Mouse (Mus musculus) hindbrain, embryonic 12.5 days (tissue): ENCODE results near the gene Lbp. TPM values are rescaled to one million over a fixed set of nuclear protein-coding genes. Genes with fewer than 3 reads are reported as not detected.

Source experiments
- ATAC-seq: fragments of 200-750 bp; cut with Nextera tagmentation; 2 replicates; pipeline ENCODE4 v1.8.0; 2017; ENCODE audit warnings: moderate TSS enrichment; ENCODE audit not compliant: low FRiP score
- H3K27ac ChIP-seq: fragments of 300-500 bp; sonication (generic); 2 replicates; pipeline ENCODE4 v1.5.1; 2016; ENCODE audit warnings: mild to moderate bottlenecking
- H3K27me3 ChIP-seq: fragments of 300-500 bp; sonication (generic); 2 replicates; pipeline ENCODE4 v1.6.1; 2016; ENCODE audit warnings: mild to moderate bottlenecking
- H3K36me3 ChIP-seq: fragments of 300-500 bp; sonication (generic); 2 replicates; pipeline ENCODE4 v1.6.1; 2016; ENCODE audit warnings: mild to moderate bottlenecking
- H3K4me1 ChIP-seq: fragments of 300-500 bp; sonication (generic); 2 replicates; pipeline ENCODE4 v1.6.1; 2016
- H3K4me2 ChIP-seq: fragments of 300-500 bp; sonication (generic); replicated peaks from 2 replicates; pipeline ENCODE4 v1.6.1; 2016; ENCODE audit warnings: mild to moderate bottlenecking
- H3K4me3 ChIP-seq: fragments of 300-500 bp; sonication (generic); 2 replicates; pipeline ENCODE4 v1.5.1; 2016; ENCODE audit warnings: mild to moderate bottlenecking
- H3K9ac ChIP-seq: fragments of 300-500 bp; sonication (generic); 2 replicates; pipeline ENCODE4 v1.6.1; 2016; ENCODE audit warnings: mild to moderate bottlenecking, moderate library complexity
- H3K9me3 ChIP-seq: fragments of 300-500 bp; sonication (generic); replicated peaks from 2 replicates; pipeline ENCODE4 v1.6.1; 2016; ENCODE audit warnings: mild to moderate bottlenecking
- WGBS: fragments of 180-500 bp; shearing (Covaris S2); methylation state at CpG from one replicate; pipeline ENCODE4 v1.1.7; 2016; 5-methylcytosine and 5-hydroxymethylcytosine counted together
- polyA plus RNA-seq: library from polyadenylated mRNA; unstranded; fragments of >200 nt; fragmentation: Nextera tagmentation; extraction: Ambion mirVana; gene quantifications from 2 replicates; pipeline ENCODE4 v1.2.1, GENCODE M21; 2016

Gene Lbp
- polyA plus RNA-seq, 1 experiment from 2014 or later, result 3.9 TPM

GRCm38 (mm10) chr2:158352801-158353520 is 46.7 kb downstream of the Lbp start:
- no peak for ATAC-seq
- Histone ChIP-seq H3K27ac (no peak overlapping the region), H3K27me3 (no peaks in the 10 kb centered on the region), H3K4me3 (no peak overlapping the region), H3K36me3 (peaks cover 58% of the 10 kb centered on the region), H3K4me2 (no peak overlapping the region), H3K4me1 (no peaks in the 10 kb centered on the region), H3K9me3 (no peaks in the 10 kb centered on the region), H3K9ac (no peak overlapping the region)
- 91% methylated on average over 3 of the region's 3 CpGs for whole genome bisulfite sequencing

DNA sequence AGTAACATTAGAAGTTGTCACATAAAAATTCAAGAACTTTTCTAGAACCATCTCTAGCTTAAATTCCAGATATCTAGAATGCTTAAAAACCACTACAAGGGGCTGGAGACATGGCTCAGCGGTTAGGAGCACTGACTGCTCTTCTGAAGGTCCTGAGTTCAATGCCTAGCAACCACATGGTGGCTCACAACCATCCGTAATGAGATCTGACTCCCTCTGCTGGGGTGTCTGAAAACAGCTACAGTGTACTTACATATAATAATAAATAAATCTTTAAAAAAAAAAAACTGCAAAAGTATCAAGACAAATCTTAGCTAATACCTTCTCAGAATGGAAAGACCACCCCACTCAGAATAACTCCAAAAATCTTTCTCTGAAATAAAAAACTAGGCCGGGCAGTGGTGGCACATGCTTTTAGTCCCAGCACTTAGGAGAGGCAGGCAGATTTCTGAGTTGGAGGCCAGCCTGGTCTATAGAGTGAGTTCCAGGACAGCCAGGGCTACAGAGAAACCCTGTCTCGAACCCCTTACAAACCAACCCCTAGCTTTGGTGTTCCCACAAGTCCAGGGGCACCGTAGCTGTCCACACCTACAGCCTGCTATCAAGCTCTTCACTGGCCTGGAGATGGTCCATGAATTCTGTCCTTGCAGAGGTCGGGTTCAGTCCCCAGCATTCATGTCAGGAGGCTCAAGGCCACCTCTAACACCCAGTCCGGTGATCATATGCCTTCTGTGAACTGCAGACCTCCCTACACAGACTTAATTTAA is 48.2 kb downstream of the Lbp start:
- Histone ChIP-seq H3K27me3 (no peaks in the 10 kb centered on the region), H3K4me3 (no peak overlapping the region), H3K36me3 (peaks cover 74% of the 10 kb centered on the region), H3K4me2 (no peak overlapping the region), H3K9me3 (no peaks in the 10 kb centered on the region), H3K4me1 (peaks cover 9% of the 10 kb centered on the region), H3K27ac (no peak overlapping the region), H3K9ac (no peak overlapping the region)
- WGBS, result 87% methylated on average over 7 of the region's 7 CpGs
- ATAC-seq, result no peak

GRCm38 (mm10) chr2:158355238-158355637 is 48.9 kb downstream of the Lbp start:
- peaks cover 16% of the 10 kb centered on the region for H3K4me1 ChIP-seq
- WGBS, result 89% methylated on average over 2 of the region's 2 CpGs
- peaks cover 81% of the 10 kb centered on the region for H3K36me3 ChIP-seq
- no peaks in the 10 kb centered on the region for H3K9me3 ChIP-seq
- H3K27ac ChIP-seq, result no peak overlapping the region
- H3K4me3 ChIP-seq, result no peak overlapping the region
- no peaks in the 10 kb centered on the region for H3K27me3 ChIP-seq
- ATAC-seq, result no peak
- no peak overlapping the region for H3K4me2 ChIP-seq
- no peak overlapping the region for H3K9ac ChIP-seq

GRCm38 (mm10) chr2:158356121-158356520 is 49.8 kb downstream of the Lbp start:
- H3K4me3 ChIP-seq, result no peak overlapping the region
- no peak overlapping the region for H3K4me2 ChIP-seq
- H3K9ac ChIP-seq, result no peak overlapping the region
- H3K4me1 ChIP-seq, result peaks cover 21% of the 10 kb centered on the region
- no peaks in the 10 kb centered on the region for H3K9me3 ChIP-seq
- H3K27ac ChIP-seq, result no peak overlapping the region
- ATAC-seq, result no peak
- H3K27me3 ChIP-seq, result no peaks in the 10 kb centered on the region
- peaks cover 82% of the 10 kb centered on the region for H3K36me3 ChIP-seq
- WGBS, result 92% methylated on average over 5 of the region's 5 CpGs

GRCm38 (mm10) chr2:158359757-158360620 is 53.7 kb downstream of the Lbp start:
- Histone ChIP-seq H3K9me3 (no peaks in the 10 kb centered on the region), H3K9ac (peak overlapping the region; percentile 93), H3K4me2 (peak overlapping the region; percentile 83), H3K4me1 (peaks cover 21% of the 10 kb centered on the region), H3K27ac (no peak overlapping the region; the same call in 1 of the 2 replicates), H3K27me3 (no peaks in the 10 kb centered on the region), H3K36me3 (peaks cover 54% of the 10 kb centered on the region), H3K4me3 (peak overlapping the region; percentile 87)
- no peak for ATAC-seq
- WGBS, result 71% methylated on average over 12 of the region's 12 CpGs

GRCm38 (mm10) chr2:158360873-158361677 is 54.8 kb downstream of the Lbp start:
- H3K36me3 ChIP-seq, result peaks cover 43% of the 10 kb centered on the region
- peak; percentile 92 for ATAC-seq
- H3K27me3 ChIP-seq, result no peaks in the 10 kb centered on the region
- H3K9me3 ChIP-seq, result no peaks in the 10 kb centered on the region
- peak overlapping the region; percentile 87 for H3K4me3 ChIP-seq
- H3K4me2 ChIP-seq, result peak overlapping the region; percentile 83
- under 1% methylated on average over 41 of the region's 41 CpGs for WGBS
- H3K9ac ChIP-seq, result peak overlapping the region; percentile 93
- H3K4me1 ChIP-seq, result peaks cover 21% of the 10 kb centered on the region
- H3K27ac ChIP-seq, result peak overlapping the region; percentile 86

- H3K4me3 ChIP-seq, result peak overlapping the region; percentile 87; the same call in 1 of the 2 replicates
- peak; percentile 65; the same call in 1 of the 2 replicates for ATAC-seq
- no peaks in the 10 kb centered on the region for H3K27me3 ChIP-seq
- peaks cover 21% of the 10 kb centered on the region for H3K4me1 ChIP-seq
- peak overlapping the region; percentile 52; the same call in 1 of the 2 replicates for H3K27ac ChIP-seq
- H3K4me2 ChIP-seq, result peak overlapping the region; percentile 83
- no peaks in the 10 kb centered on the region for H3K9me3 ChIP-seq
- 45% methylated on average over 8 of the region's 8 CpGs for WGBS
- H3K36me3 ChIP-seq, result peaks cover 36% of the 10 kb centered on the region
- H3K9ac ChIP-seq, result no peak overlapping the region
These were observed 55.5 kb downstream of the Lbp start for GRCm38 (mm10) chr2:158361678-158362320.

DNA sequence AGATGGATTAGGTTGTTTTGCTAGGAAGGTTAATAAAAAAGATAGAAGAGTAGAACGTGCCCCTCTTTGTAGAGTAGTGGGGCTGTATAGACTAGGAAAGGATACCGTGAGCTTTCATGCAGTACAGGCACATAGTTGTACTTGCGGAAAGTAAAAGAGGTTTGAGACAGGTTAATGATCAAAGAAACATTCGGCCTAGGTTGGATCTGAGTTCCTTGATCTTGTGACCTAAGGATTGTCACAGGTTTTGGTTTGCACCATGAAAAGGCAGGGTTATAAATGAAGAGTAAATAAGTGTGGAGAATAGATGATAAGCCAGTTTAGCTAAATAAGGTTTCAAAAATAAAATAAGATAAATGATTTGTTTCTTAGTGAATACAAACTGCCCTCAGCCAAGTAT is 57.9 kb downstream of the Lbp start:
- Histone ChIP-seq H3K9me3 (no peaks in the 10 kb centered on the region), H3K9ac (no peak overlapping the region), H3K4me2 (no peak overlapping the region), H3K27me3 (no peaks in the 10 kb centered on the region), H3K4me3 (no peak overlapping the region), H3K36me3 (peaks cover 12% of the 10 kb centered on the region), H3K27ac (no peak overlapping the region), H3K4me1 (peaks cover 16% of the 10 kb centered on the region)
- no peak for ATAC-seq
- WGBS, result 85% methylated on average over 4 of the region's 4 CpGs

- WGBS, result 70% methylated on average over 12 of the region's 12 CpGs
These were observed 59.0 kb downstream of the Lbp start for GRCm38 (mm10) chr2:158365099-158365850.

DNA sequence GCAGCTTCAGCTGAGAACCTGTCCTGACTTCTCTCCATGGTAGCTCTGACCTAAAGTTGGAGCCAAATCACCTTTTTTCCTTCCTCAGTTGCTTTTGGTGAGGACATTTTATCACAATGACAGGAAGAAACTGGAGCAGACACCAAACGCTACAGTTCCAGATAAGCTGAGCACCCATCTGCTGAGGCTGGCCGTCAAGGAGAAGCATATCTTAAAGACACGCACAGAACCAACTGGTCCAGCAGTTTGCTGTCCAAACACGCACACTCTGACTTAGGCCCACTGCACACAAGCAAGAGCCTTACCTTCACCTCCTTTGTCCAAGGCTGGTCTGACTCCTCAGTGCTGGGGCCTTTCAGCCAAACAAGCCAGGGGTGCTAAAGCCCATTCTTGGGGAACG is 61.4 kb downstream of the Lbp start:
- WGBS, result 88% methylated on average over 5 of the region's 5 CpGs
- Histone ChIP-seq H3K4me1 (no peaks in the 10 kb centered on the region), H3K36me3 (no peaks in the 10 kb centered on the region), H3K9me3 (no peaks in the 10 kb centered on the region), H3K27ac (no peak overlapping the region), H3K4me3 (no peak overlapping the region), H3K4me2 (no peak overlapping the region), H3K9ac (no peak overlapping the region), H3K27me3 (no peaks in the 10 kb centered on the region)
- no peak for ATAC-seq

More at GRCm38 (mm10) chr2:158365099-158365850, 59.0 kb downstream of the Lbp start:
- Histone ChIP-seq H3K27ac (no peak overlapping the region), H3K4me1 (peaks cover 4% of the 10 kb centered on the region), H3K9me3 (no peaks in the 10 kb centered on the region), H3K4me3 (no peak overlapping the region), H3K27me3 (no peaks in the 10 kb centered on the region), H3K36me3 (peaks cover under 1% of the 10 kb centered on the region; the same call in 1 of the 2 replicates), H3K4me2 (no peak overlapping the region), H3K9ac (no peak overlapping the region)
- ATAC-seq, result no peak
